21 mouse cellular contexts compared by ENCODE assay signal in genomic region chr17:85487531-85487930, GRCm38 (mm10).
A peak's percentile ranks its signal among the peaks of the same experiment; 100 is the strongest.
DNase-seq lines count a peak whose midpoint lies in the region; ATAC-seq and TF ChIP-seq lines count a peak whose summit lies in the region.
"Had no signal": no experiment of that assay in that cellular context is flagged by ENCODE, and none has a peak within 500 bp of the region (broad histone marks: within the 10 kb centered on the region; RNA-seq: fewer than 3 reads in every experiment).

No protein-coding gene starts in this region.

- peak overlapping the region; percentile 80; the same call in 1 of the 2 replicates for H3K27ac ChIP-seq in forebrain, embryonic 10.5 days
- H3K27ac ChIP-seq in forebrain, postnatal 0 days (ENCODE audit: low read depth, low read length): no peak overlapping the region
- H3K27ac ChIP-seq in midbrain, embryonic 11.5 days (ENCODE audit: low read depth, low read length): no peak overlapping the region
- H3K27ac ChIP-seq in midbrain, embryonic 15.5 days: no peak overlapping the region
- H3K27ac ChIP-seq: embryonic facial prominence, embryonic 13.5 days; embryonic facial prominence, embryonic 15.5 days; forebrain, embryonic 13.5 days; forebrain, embryonic 15.5 days had no signal

- DNase-seq in forebrain, embryonic 10.5 days (ENCODE audit: extremely low spot score, low spot score): no peak
- no peak for DNase-seq in forebrain, postnatal 0 days
- peak; percentile 93 for DNase-seq in midbrain, embryonic 11.5 days (ENCODE audit: low spot score, missing footprints)
- peak; percentile 31 for DNase-seq in retina, embryonic 14.5 days (ENCODE audit: low spot score)
- DNase-seq in retina, postnatal 1 day: no peak
- DNase-seq: adrenal gland, adult 2 months; adrenal gland, postnatal 10 days; adrenal gland, postnatal 25 days; cerebellum, adult 11 months; cerebellum, adult 18-20 months; cerebellum, adult 8-10 months; cerebellum, adult 9-11 months; cerebellum, postnatal 14 days; cerebellum, postnatal 36 days had no signal

- 11% methylated on average over 3 of the region's 3 CpGs for WGBS in forebrain, embryonic 10.5 days
- WGBS in forebrain, postnatal 0 days: 45% methylated on average over 3 of the region's 3 CpGs
- 17% methylated on average over 3 of the region's 3 CpGs for WGBS in midbrain, embryonic 11.5 days
- 13% methylated on average over 3 of the region's 3 CpGs for WGBS in midbrain, embryonic 15.5 days

- H3K4me3 ChIP-seq in forebrain, embryonic 10.5 days: no peak overlapping the region
- H3K4me3 ChIP-seq in forebrain, postnatal 0 days (ENCODE audit: low read depth, low read length): no peak overlapping the region
- H3K4me3 ChIP-seq in midbrain, embryonic 11.5 days (ENCODE audit: low read depth, low read length): no peak overlapping the region
- H3K4me3 ChIP-seq in midbrain, embryonic 15.5 days: no peak overlapping the region
- H3K4me3 ChIP-seq: erythroblast, embryonic 14.5 days had no signal

- H3K36me3 ChIP-seq in forebrain, embryonic 10.5 days (replicated peaks): no peaks in the 10 kb centered on the region
- H3K36me3 ChIP-seq in forebrain, postnatal 0 days (ENCODE audit: insufficient read depth): no peaks in the 10 kb centered on the region
- no peaks in the 10 kb centered on the region for H3K36me3 ChIP-seq in midbrain, embryonic 11.5 days (ENCODE audit: control insufficient read depth, insufficient read depth, low read length)
- no peaks in the 10 kb centered on the region for H3K36me3 ChIP-seq in midbrain, embryonic 15.5 days (replicated peaks)
- H3K36me3 ChIP-seq: embryonic facial prominence, embryonic 13.5 days; embryonic facial prominence, embryonic 15.5 days; forebrain, embryonic 15.5 days had no signal

- peaks cover 64% of the 10 kb centered on the region for H3K4me1 ChIP-seq in forebrain, embryonic 10.5 days
- peaks cover 9% of the 10 kb centered on the region for H3K4me1 ChIP-seq in forebrain, postnatal 0 days (ENCODE audit: insufficient read depth)
- peaks cover 20% of the 10 kb centered on the region for H3K4me1 ChIP-seq in midbrain, embryonic 11.5 days (ENCODE audit: control insufficient read depth, insufficient read depth, low read length)
- H3K4me1 ChIP-seq in midbrain, embryonic 15.5 days: peaks cover 16% of the 10 kb centered on the region

- no peak overlapping the region for H3K4me2 ChIP-seq in forebrain, postnatal 0 days (ENCODE audit: low read depth)
- H3K4me2 ChIP-seq in midbrain, embryonic 11.5 days: no peak overlapping the region
- no peak overlapping the region for H3K4me2 ChIP-seq in midbrain, embryonic 15.5 days

- peaks cover 99% of the 10 kb centered on the region for H3K27me3 ChIP-seq in forebrain, embryonic 10.5 days (ENCODE audit: poor library complexity, severe bottlenecking)
- peaks cover 60% of the 10 kb centered on the region for H3K27me3 ChIP-seq in forebrain, postnatal 0 days (ENCODE audit: insufficient read depth, low read length)
- H3K27me3 ChIP-seq in midbrain, embryonic 11.5 days (ENCODE audit: control insufficient read depth, insufficient read depth, low read length): peaks cover 80% of the 10 kb centered on the region
- H3K27me3 ChIP-seq in midbrain, embryonic 15.5 days (replicated peaks): peaks cover 84% of the 10 kb centered on the region

- ATAC-seq in forebrain, postnatal 0 days: no peak
- no peak for ATAC-seq in midbrain, embryonic 11.5 days (ENCODE audit: low FRiP score)
- ATAC-seq in midbrain, embryonic 15.5 days (replicated peaks): no peak
- no peak for ATAC-seq in cerebellum, adult (ENCODE audit: insufficient number of reproducible peaks, low FRiP score, low TSS enrichment)
- ATAC-seq: forebrain, embryonic 15.5 days had no signal

- H3K9me3 ChIP-seq in forebrain, embryonic 10.5 days: no peaks in the 10 kb centered on the region
- H3K9me3 ChIP-seq in forebrain, postnatal 0 days (ENCODE audit: low read length): no peaks in the 10 kb centered on the region
- no peaks in the 10 kb centered on the region for H3K9me3 ChIP-seq in midbrain, embryonic 11.5 days (ENCODE audit: control insufficient read depth, low read length)
- H3K9me3 ChIP-seq in midbrain, embryonic 15.5 days: no peaks in the 10 kb centered on the region
- H3K9me3 ChIP-seq: embryonic facial prominence, embryonic 13.5 days; embryonic facial prominence, embryonic 15.5 days; forebrain, embryonic 13.5 days; forebrain, embryonic 15.5 days had no signal

- no peak overlapping the region for H3K9ac ChIP-seq in forebrain, postnatal 0 days
- H3K9ac ChIP-seq in midbrain, embryonic 11.5 days (ENCODE audit: low read length): no peak overlapping the region
- no peak overlapping the region for H3K9ac ChIP-seq in midbrain, embryonic 15.5 days
- H3K9ac ChIP-seq: embryonic facial prominence, embryonic 13.5 days; embryonic facial prominence, embryonic 15.5 days had no signal

- TF ChIP-seq CTCF in forebrain, postnatal 0 days (IDR thresholded peaks at IDR 0.05; ENCODE audit: low read depth): no peak

Comparison
In these comparisons a context has a peak if more than half of its experiments do, and no peak if none do; other contexts are left out.
1. DNase-seq: peak in midbrain, embryonic 11.5 days (single experiment) and retina, embryonic 14.5 days (single experiment); none in forebrain, embryonic 10.5 days (single experiment), forebrain, postnatal 0 days (single experiment) and retina, postnatal 1 day (single experiment).